Mouse (Mus musculus) B cell, adult (primary cell): ENCODE data around the gene Foxf1. TPM values are rescaled to one million over a fixed set of nuclear protein-coding genes. Genes with fewer than 3 reads are reported as not detected.

ENCODE experiments used
- total RNA-seq: library from RNA; stranded (reverse); gene quantifications from 4 replicates; pipeline ENCODE4 v1.2.4, GENCODE M21; 2023; ENCODE audit not compliant: inconsistent age

The Foxf1 gene
- not detected in 4 replicates for total RNA-seq

GRCm38 (mm10) chr8:121084210-121084951, at the start of gene Foxf1:
Gene Foxf1 (plus strand): TSS chr8:121084386.

GRCm38 (mm10) chr8:121107668-121108656, 23.8 kb downstream of the Foxf1 start, which contains the start of gene Mthfsd:
Gene Mthfsd (minus strand): TSS chr8:121108392.

GRCm38 (mm10) chr8:121115948-121116347, 31.8 kb downstream of the Foxf1 start, which contains the start of gene Foxc2:
Gene Foxc2 (plus strand): TSS chr8:121116171.

GRCm38 (mm10) chr8:121127756-121128375, 43.7 kb downstream of the Foxf1 start, which contains the start of gene Foxl1:
Gene Foxl1 (plus strand): TSS chr8:121127940.

Other genes with a start within 250 kb of the Foxf1 start
- gene Mthfsd, start 24.0 kb downstream of the Foxf1 start, total RNA-seq: 24.4 to 30.0 TPM (median 26.4 TPM) in 4 replicates
- 0.19 TPM in 1 of 4 replicates, not detected in the others for gene Foxc2, start 31.8 kb downstream of the Foxf1 start, total RNA-seq
- not detected in 4 replicates for gene Foxl1, start 43.6 kb downstream of the Foxf1 start, total RNA-seq